Mouse (Mus musculus) gastrocnemius, adult 18-20 months (tissue): Measurements from ENCODE around the gene Pax8. TPM values are rescaled to one million over a fixed set of nuclear protein-coding genes. Genes with fewer than 3 reads are reported as not detected.

Experiments used
- total RNA-seq, 2 experiments: library from RNA; stranded (reverse); gene quantifications; 2 replicates each; pipeline ENCODE4 v1.2.3; 2021

Pax8 gene
- total RNA-seq, 2 experiments from 2014 or later = not detected

Other genes starting within 250 kb of the Pax8 start
- gene Il1f5, start 198.6 kb downstream of the Pax8 start, total RNA-seq = not detected
- not detected for gene Il1f10, start 184.4 kb downstream of the Pax8 start, total RNA-seq
- not detected for gene Il1rn, start 138.7 kb downstream of the Pax8 start, total RNA-seq
- gene Psd4, start 108.0 kb downstream of the Pax8 start, total RNA-seq = under 1 TPM; 0.14 to 0.53 TPM